Mouse (Mus musculus) intestine, embryonic 16.5 days (tissue): ENCODE data around the gene Tmsb10. TPM values are rescaled to one million over a fixed set of nuclear protein-coding genes. Genes with fewer than 3 reads are reported as not detected.

Source experiments
- ATAC-seq: fragments of 200-750 bp; cut with Nextera tagmentation; 2 replicates; pipeline ENCODE4 v1.8.0; 2017; ENCODE audit warnings: moderate TSS enrichment, moderate library complexity
- H3K27ac ChIP-seq: fragments of 300-500 bp; sonication (generic); 2 replicates; pipeline ENCODE4 v1.5.1; 2014; ENCODE audit warnings: mild to moderate bottlenecking, low read length
- H3K27me3 ChIP-seq: fragments of 300-500 bp; sonication (generic); replicated peaks from 2 replicates; pipeline ENCODE4 v1.6.1; 2014; ENCODE audit warnings: low read length, control low read depth, mixed read lengths; ENCODE audit not compliant: control insufficient read depth, insufficient read depth
- H3K36me3 ChIP-seq: fragments of 300-500 bp; sonication (generic); 2 replicates; pipeline ENCODE4 v1.6.1; 2014; ENCODE audit warnings: low read length, control low read depth; ENCODE audit not compliant: control insufficient read depth, insufficient read depth
- H3K4me1 ChIP-seq: fragments of 300-500 bp; sonication (generic); 2 replicates; pipeline ENCODE4 v1.6.1; 2014; ENCODE audit warnings: low read length, control low read depth, mixed read lengths; ENCODE audit not compliant: control insufficient read depth, insufficient read depth
- H3K4me2 ChIP-seq: fragments of 300-500 bp; sonication (generic); 2 replicates; pipeline ENCODE4 v1.6.1; 2014; ENCODE audit warnings: low read depth, low read length, control low read depth
- H3K4me3 ChIP-seq: fragments of 300-500 bp; sonication (generic); 2 replicates; pipeline ENCODE4 v1.5.1; 2014; ENCODE audit warnings: mild to moderate bottlenecking, low read length
- H3K9ac ChIP-seq: fragments of 300-500 bp; sonication (generic); 2 replicates; pipeline ENCODE4 v1.6.1; 2014; ENCODE audit warnings: low read depth, low read length
- H3K9me3 ChIP-seq: fragments of 300-500 bp; sonication (generic); 2 replicates; pipeline ENCODE4 v1.6.1; 2016; ENCODE audit warnings: low read length, control low read depth; ENCODE audit not compliant: control insufficient read depth
- WGBS: fragments of 180-500 bp; shearing (Covaris S2); extraction: QIAGEN DNeasy Blood & Tissue Kit; methylation state at CpG from one replicate; pipeline ENCODE4 v1.1.7; 2014; 5-methylcytosine and 5-hydroxymethylcytosine counted together
- polyA plus RNA-seq: library from polyadenylated mRNA; unstranded; fragments of >200 nt; fragmentation: Nextera tagmentation; extraction: Ambion mirVana; gene quantifications from 2 replicates; pipeline ENCODE4 v1.2.1, GENCODE M21; 2015

The Tmsb10 gene
- polyA plus RNA-seq, 1 experiment from 2014 or later: 1,797 TPM

DNA sequence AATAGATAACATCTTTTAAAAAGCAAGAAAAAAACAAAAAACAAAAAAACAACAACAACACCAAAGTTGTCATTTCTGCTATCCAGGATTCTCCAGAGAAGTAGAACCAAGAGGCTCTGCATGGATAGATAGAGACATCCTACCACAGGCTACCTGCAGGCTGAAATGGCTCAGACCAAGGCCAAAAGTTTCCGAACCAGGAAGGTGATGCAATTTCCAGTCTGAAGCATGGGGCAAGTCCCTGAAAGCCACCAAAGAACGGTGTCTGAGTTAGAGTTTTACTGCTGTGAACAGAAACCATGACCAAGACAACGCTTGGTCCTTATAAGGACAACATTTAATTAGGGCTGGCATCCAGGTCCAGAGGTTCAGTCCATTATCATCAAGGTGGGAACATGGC is 10.2 kb downstream of the Tmsb10 start:
- Histone ChIP-seq H3K27me3 (no peaks in the 10 kb centered on the region), H3K27ac (no peak overlapping the region), H3K4me3 (no peak overlapping the region), H3K4me1 (no peaks in the 10 kb centered on the region; the same call in 1 of the 2 replicates), H3K9ac (no peak overlapping the region), H3K36me3 (no peaks in the 10 kb centered on the region), H3K4me2 (no peak overlapping the region), H3K9me3 (no peaks in the 10 kb centered on the region)
- WGBS: 90% methylated on average over 3 of the region's 3 CpGs
- ATAC-seq: no peak

DNA sequence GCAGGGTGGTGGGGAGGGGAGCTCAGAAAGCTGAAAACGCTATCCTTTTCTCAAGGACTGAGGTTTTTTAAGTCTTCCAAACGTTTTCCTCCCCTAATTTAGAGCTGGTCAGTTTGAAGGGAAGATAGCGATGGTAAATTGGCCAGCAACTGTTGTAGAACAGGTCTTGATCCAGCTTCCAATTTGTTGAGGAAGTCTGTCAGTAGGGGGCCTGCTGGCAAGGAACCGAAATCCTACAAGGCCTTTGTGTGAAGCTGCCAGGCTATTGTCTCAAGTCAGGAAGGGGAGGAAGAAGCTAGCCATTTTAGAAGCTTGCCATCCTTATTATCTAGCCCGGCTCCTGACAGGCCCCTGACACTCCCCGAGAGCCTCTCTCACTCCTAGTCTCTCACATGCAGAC is 10.6 kb downstream of the Tmsb10 start:
- ATAC-seq: no peak
- Histone ChIP-seq H3K4me1 (no peaks in the 10 kb centered on the region; the same call in 1 of the 2 replicates), H3K27me3 (no peaks in the 10 kb centered on the region), H3K36me3 (no peaks in the 10 kb centered on the region), H3K9me3 (no peaks in the 10 kb centered on the region), H3K4me3 (no peak overlapping the region), H3K27ac (no peak overlapping the region), H3K4me2 (no peak overlapping the region), H3K9ac (no peak overlapping the region)
- 71% methylated on average over 6 of the region's 6 CpGs for WGBS

DNA sequence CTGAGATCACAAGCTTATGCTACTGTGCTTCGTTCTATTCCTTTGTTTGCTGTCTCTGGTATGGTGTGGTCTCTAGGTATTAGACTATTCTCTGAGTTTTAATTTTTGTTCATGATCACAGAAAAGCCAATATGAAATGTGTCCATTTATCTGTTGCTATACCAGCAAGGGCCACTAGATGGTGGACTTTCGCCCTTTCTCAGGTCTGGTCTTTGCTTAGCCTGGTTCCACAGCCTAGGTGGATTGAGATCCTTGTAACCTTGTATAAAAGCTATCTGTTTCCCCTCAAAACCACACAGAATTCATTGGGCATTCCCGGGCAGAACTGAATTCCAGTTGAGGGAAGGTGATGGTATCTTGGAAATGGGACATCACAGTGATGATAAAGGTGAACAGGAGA is 18.1 kb downstream of the Tmsb10 start:
- no peak overlapping the region for H3K4me3 ChIP-seq
- H3K9ac ChIP-seq: no peak overlapping the region
- WGBS: 9% methylated on average over 3 of the region's 3 CpGs
- no peak overlapping the region for H3K4me2 ChIP-seq
- no peak overlapping the region for H3K27ac ChIP-seq
- H3K4me1 ChIP-seq: no peaks in the 10 kb centered on the region
- no peaks in the 10 kb centered on the region for H3K9me3 ChIP-seq
- no peaks in the 10 kb centered on the region for H3K36me3 ChIP-seq
- ATAC-seq: peak; percentile 60
- no peaks in the 10 kb centered on the region for H3K27me3 ChIP-seq

DNA sequence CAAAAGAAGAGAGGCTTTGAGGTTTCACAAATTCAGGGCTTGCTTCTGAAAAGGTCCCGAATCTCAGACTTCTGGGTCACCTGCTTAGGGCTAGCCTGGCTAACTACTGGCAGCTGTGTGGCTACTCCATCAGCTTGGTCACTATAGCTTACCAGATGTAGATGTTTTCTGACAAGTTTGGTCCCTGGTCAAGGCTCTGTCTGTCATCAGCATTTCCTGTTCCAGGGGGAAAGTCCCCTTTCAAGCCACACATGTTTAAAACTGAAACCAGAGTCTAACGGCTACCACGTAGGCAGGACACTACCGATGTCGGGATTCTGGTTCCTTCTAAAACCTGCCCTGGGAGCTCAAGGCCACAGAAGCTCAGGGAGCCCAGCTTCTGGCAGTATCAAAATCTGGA is 20.7 kb downstream of the Tmsb10 start:
- Histone ChIP-seq H3K9me3 (no peaks in the 10 kb centered on the region), H3K4me2 (no peak overlapping the region), H3K9ac (no peak overlapping the region; the same call in 1 of the 2 replicates), H3K4me3 (no peak overlapping the region), H3K27ac (no peak overlapping the region), H3K4me1 (no peaks in the 10 kb centered on the region), H3K27me3 (no peaks in the 10 kb centered on the region), H3K36me3 (no peaks in the 10 kb centered on the region)
- 67% methylated on average over 5 of the region's 5 CpGs for WGBS
- no peak for ATAC-seq

DNA sequence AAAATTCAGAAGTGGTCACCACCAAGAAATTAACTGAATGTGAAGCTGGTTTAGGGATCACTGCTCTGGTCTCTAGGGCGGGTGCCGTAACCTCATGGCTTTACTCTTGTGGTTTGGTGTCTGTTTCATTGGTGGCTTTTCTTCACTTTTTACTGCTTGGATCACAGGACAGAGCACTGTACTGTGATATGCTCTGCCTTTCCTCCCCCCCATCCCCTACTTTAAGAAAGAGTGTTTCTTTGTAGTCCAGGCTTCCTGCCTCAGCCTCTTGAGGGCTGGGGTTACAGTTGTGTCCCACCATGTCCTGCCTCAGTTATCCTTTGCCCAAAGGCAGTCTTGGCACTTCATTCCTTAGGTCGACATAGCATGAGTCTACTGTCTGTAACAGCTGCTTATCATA is 21.1 kb downstream of the Tmsb10 start:
- H3K27ac ChIP-seq: no peak overlapping the region
- no peaks in the 10 kb centered on the region for H3K4me1 ChIP-seq
- no peak for ATAC-seq
- no peaks in the 10 kb centered on the region for H3K36me3 ChIP-seq
- no peaks in the 10 kb centered on the region for H3K27me3 ChIP-seq
- no peak overlapping the region for H3K9ac ChIP-seq
- H3K4me3 ChIP-seq: no peak overlapping the region
- H3K9me3 ChIP-seq: no peaks in the 10 kb centered on the region
- no peak overlapping the region for H3K4me2 ChIP-seq
- WGBS: 86% methylated on average over 3 of the region's 3 CpGs

DNA sequence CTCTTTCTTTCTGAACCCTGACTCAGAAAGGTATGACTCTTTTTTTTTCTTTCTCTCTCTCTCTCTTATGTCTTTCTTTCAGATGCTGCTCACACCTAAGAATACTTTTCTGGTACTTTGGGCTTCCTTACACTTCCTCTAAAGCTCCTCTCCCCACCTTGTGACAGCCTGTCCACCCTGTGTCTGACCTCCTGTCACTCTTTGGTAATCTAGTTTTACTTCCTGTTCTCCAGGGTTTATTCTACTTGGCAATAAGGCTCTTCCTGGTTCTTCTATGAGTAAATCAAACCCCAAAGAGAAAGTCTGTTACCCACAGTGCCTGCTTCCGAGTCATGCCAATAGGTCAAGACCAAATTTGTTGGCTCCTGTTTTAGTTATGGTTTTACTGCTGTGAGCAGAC is 25.6 kb downstream of the Tmsb10 start:
- no peak for ATAC-seq
- H3K27me3 ChIP-seq: no peaks in the 10 kb centered on the region
- no peaks in the 10 kb centered on the region for H3K36me3 ChIP-seq
- no peaks in the 10 kb centered on the region for H3K4me1 ChIP-seq
- no peaks in the 10 kb centered on the region for H3K9me3 ChIP-seq
- WGBS: 83% methylated on average over 1 of the region's 1 CpGs
- H3K27ac ChIP-seq: no peak overlapping the region
- no peak overlapping the region for H3K4me2 ChIP-seq
- H3K4me3 ChIP-seq: no peak overlapping the region
- no peak overlapping the region for H3K9ac ChIP-seq

DNA sequence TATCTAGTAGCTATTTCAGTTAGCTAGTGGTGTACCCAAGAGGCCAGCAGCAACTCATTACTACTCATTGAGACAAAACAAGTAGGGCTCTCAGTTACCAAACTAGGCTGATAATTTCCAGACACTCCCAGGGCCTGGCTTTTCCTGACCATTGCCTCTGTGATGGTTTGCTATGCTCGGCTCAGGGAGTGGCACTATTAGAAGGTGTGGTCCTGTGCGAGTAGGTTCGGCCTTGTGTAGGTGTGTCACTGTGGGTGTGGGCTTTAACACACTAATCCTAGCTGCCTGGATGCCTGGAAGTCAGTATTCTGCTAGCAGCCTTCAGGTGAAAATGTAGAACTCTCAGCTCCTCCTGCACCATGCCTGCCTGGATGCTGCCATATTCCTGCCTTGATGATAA is 27.0 kb downstream of the Tmsb10 start:
- 43% methylated on average over 3 of the region's 3 CpGs for WGBS
- no peak overlapping the region for H3K27ac ChIP-seq
- no peak overlapping the region for H3K4me2 ChIP-seq
- 0 out of 2 replicates have a peak, but pooled peaks have one; percentile 44 for ATAC-seq
- no peaks in the 10 kb centered on the region for H3K9me3 ChIP-seq
- H3K4me1 ChIP-seq: peaks cover 8% of the 10 kb centered on the region; the same call in 1 of the 2 replicates
- no peaks in the 10 kb centered on the region for H3K36me3 ChIP-seq
- H3K9ac ChIP-seq: no peak overlapping the region
- H3K4me3 ChIP-seq: no peak overlapping the region
- no peaks in the 10 kb centered on the region for H3K27me3 ChIP-seq

DNA sequence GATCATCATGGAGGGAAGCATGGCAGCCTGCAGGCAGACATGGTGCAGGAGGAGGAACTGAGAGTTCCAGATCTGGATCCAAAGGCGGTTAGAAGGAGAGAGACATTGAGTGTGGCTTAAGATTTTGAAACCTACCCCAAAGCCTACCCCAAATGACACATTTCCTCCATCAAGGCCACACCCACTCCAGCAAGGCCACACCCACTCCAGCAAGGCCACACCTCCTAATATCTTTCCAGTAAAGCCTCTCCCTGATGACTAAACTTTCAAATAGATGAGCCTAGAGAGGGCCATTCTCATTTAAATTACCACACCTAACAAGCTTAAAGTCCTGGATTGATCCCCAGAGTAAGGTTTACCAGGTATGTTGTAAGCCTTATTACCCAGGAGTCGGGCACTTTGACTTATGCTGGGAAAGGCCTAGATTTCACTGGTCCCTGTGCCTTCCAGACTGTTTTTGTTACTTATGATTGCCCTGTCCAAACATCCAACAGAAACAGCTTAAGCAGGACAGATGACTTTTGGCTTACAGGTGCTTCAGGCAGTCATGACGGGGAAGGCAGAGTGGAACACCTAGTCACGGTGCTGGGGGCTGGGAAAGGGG is 28.7 kb downstream of the Tmsb10 start:
- WGBS: 72% methylated on average over 4 of the region's 4 CpGs

DNA sequence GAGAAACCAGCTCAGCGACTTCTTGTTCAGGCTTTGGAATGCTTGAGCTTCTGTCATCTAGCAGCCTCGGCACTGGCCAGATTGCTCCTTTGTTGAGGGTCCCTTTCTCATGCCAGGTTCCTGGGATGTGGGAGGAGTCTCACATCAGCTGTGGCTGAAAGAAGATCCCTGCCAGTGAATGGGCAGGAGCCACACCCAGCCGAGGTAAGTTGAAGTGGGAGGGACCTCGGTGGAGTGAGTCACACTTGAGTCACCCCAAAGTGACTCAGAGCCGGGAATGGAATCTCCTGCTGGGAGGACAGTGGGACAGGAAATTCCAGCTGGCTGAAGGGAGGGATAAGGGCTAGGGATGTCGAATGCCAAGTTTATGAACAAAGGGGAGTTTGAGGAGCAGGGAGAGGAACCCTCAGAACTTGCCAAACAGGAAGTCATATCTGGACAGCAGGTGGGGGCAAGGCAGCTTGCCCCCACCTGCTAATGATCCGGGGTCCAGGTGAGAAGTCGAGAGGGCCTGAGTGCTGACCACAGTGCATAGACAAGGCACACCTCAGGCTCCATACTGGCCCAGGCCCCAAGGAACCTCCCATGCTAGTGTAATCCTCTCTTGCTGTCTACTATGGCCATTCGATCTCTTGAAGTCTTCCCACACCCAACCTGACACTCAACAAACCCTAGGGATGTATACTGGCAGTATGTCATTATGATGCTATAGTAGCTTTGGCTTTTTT is 31.6 kb downstream of the Tmsb10 start:
- H3K4me3 ChIP-seq: no peak overlapping the region
- H3K27ac ChIP-seq: peak overlapping the region; percentile 61
- 13% methylated on average over 9 of the region's 9 CpGs for WGBS
- peaks cover 11% of the 10 kb centered on the region; the same call in 1 of the 2 replicates for H3K4me1 ChIP-seq
- H3K4me2 ChIP-seq: peak overlapping the region; percentile 20; the same call in 1 of the 2 replicates
- no peaks in the 10 kb centered on the region for H3K36me3 ChIP-seq
- H3K9me3 ChIP-seq: no peaks in the 10 kb centered on the region
- H3K9ac ChIP-seq: no peak overlapping the region
- H3K27me3 ChIP-seq: no peaks in the 10 kb centered on the region
- peak; percentile 87 for ATAC-seq

More for the DNA sequence above, 28.7 kb downstream of the Tmsb10 start:
- Histone ChIP-seq H3K9me3 (no peaks in the 10 kb centered on the region), H3K4me2 (no peak overlapping the region), H3K9ac (no peak overlapping the region), H3K27me3 (no peaks in the 10 kb centered on the region), H3K4me1 (peaks cover 11% of the 10 kb centered on the region; the same call in 1 of the 2 replicates), H3K4me3 (no peak overlapping the region), H3K27ac (0 out of 2 replicates have a peak overlapping the region, but pooled peaks have one; percentile 15), H3K36me3 (no peaks in the 10 kb centered on the region)
- ATAC-seq: peak; percentile 41
